Mouse (Mus musculus): Measurements from ENCODE around the gene Slc16a13.
"Not testable (repeated sequence)": the region's sequence is repeated elsewhere in the genome, so short reads cannot be mapped to it uniquely, and the experiment has no call there.

Slc16a13 gene

DNA sequence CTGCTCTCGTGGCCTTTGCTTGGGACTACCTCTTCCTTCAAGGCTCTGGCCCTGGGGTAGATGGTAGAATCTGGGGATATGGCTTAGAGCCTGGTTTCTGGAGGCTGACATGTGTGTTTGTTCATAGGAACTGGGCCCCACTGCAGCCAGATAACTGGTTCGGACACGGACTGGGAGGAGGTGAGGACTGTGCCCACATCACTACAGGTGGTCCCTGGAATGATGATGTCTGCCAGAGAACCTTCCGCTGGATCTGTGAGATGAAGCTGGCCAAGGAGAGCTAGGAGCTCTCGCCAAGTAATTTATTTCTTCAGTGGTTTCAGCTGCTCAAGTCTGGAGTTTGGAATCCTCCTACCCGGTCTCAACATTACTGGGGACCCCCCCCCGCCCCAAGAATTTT is 50.6 kb downstream of the Slc16a13 start:
- DNase-seq (ENCODE audit: low spot score): no peak

DNA sequence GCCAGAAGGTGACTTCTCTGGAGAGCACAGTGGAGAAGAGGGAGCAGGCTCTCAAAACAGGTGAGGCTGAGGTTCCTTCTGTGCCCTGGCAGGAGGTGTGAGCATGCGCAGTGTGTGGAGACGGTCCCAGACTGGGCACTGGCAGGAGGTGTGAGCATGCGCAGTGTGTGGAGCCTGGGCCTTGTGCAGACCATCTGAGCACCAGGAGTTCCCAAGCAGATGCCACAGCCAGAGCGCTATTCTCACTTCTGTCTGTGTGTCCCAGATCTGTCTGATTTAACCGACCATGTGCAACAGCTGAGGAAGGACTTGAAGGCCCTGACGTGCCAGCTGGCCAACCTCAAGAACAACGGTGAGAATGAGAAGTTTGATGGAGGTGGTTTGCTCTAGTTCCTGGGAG is 51.4 kb downstream of the Slc16a13 start:
- not testable (repeated sequence) for DNase-seq (ENCODE audit: low spot score)

DNA sequence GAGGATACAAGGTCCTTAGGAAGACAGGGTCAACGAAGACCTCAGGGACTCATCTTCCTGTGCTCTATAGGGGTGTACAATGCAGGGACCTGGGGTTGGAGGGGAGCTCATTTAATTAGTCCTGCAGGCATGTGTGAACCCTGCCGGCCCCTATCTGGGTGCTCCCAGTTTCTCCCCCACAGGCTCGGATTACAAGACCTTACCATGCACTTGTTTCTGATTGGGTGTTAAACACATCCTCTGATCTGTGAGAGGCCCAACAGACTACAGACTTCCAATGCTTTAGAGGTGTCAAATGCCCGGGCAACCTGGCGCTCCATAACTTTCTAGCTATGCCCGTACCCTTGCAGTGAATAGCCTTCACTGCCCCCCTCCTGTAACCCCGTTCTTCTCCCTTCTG is 52.7 kb downstream of the Slc16a13 start:
- no peak for DNase-seq (ENCODE audit: low spot score)
